Mouse (Mus musculus) adrenal gland, postnatal 4 days (tissue): Measurements from ENCODE around the gene Lamb1. TPM values are rescaled to one million over a fixed set of nuclear protein-coding genes. Genes with fewer than 3 reads are reported as not detected.
A peak's percentile ranks its signal among the peaks of the same experiment; 100 is the strongest.

ENCODE experiments used
- DNase-seq, 2 experiments: peaks; one replicate each; pipeline ENCODE4 v3.0.0; 2021 to 2022; ENCODE audit warnings: low spot score in 2 of 2, mixed read lengths in 2 of 2
- total RNA-seq, 2 experiments: library from RNA; stranded (reverse); gene quantifications; 2 replicates each; pipeline ENCODE4 v1.2.3; 2021

Lamb1 gene
- total RNA-seq, 2 experiments from 2014 or later, result 236 to 271 TPM

DNA sequence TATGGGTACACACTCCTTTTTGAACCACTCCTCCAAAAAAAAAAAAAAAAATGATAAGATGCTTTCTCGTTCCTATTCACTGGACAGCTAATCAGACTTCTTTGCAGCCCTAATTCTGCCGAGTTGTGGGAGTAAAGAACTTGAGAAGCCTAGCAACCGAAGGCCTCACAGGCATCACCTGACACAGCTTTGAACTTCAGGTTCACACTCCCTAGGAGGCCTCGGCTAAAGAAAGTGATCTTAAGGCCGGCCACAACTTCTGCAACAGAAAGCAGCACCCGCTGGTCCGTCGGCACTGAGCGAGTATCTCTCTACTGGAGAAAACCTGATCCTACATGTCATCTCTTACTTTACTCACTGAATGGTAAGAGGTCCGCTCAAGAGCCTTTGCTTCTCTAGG is 16.4 kb upstream of the Lamb1 start:
- no peak for DNase-seq

DNA sequence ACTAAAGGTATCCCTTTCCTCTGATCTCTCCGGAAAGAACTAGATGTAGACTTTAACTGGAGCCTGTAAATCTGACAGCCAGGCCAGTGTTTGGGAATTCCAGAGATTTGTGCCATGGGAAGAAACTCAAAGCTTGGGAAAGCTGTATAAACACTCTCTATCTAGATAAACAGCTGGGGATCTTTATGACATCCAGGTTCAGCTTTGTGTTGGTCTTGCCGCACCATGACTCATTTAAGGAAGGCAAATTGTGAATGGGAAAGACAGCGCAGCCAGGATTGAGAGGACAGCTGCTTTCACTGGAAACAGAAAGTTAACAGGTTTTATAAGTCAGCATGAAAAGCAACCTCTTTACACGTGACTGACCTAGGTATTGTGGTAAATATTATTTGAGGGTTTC is 12.8 kb upstream of the Lamb1 start:
- no peak for DNase-seq

DNA sequence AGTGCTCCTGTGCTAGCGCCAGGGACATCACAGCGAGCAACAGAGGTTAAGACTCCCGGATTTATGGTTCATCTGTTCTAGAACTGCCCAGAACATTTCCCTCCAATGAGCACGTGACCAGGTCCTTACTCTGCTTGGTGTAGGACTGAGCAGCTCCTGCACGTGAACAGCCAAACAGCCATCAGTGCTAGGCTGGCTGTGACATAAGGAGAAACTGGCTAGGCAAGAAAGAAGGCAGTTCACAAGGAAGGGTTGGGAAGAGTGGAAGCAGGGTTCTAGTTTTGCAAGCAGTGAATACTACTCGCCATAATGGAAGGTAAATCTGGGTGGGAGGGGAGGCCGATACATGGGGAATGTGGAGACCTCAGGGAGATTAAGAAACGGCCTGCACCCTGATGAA is 10.1 kb upstream of the Lamb1 start:
- no peak for DNase-seq

DNA sequence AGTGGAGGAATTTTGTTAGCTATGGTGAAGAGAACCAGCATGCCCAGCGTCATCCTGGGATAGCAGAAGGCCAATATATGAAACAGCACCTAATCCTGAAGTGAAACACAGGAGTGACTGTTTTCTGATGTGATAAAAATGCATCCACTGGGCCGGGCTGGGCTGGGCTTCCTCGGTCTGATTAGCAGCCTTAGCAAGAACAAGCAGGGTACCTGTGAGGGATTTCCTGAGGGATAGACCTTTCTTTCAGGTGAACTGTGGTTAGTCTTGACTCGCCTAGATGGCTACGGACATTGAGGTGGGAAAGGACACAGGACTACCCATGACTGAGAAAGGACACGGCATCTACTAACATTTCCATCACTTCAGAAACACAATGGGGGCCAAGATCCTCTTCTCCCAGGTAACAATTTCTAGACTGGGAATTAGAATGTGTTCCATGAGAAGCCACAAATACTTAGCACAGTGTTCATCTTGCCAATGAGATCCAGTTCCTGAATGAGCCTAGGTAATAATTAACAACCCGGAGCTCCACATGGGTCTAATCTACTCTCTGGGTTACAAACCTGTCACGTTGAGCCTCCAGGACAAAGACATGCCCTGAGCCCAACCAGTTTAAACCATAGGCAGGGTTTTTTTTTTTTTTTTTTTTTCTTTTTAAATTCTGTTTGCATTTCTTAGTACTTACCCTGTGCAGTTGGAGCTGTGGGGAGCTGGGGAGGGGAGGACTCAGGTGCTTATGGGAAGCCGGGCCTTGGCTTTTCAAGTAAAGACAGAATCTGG is 8.7 kb upstream of the Lamb1 start:
- DNase-seq, result no peak

DNA sequence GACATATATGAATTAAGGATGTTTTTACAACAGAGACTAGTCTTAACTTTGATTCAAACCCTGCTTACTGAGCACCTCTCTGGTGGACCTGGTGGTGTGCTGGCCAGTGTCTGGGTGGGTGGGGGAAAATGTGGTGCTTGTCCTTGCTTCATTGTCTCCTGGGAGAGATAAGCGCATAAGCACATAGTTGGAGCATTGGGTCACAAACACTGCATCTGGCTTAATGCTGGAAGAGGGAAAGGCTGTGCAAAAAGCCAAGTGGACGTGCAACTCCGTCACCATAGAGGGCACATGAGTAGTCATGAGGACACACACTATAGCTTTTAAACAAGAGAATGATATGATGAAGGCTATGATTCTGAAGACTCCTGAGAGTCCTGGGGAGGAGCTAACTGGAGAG is 3.2 kb upstream of the Lamb1 start:
- no peak for DNase-seq

DNA sequence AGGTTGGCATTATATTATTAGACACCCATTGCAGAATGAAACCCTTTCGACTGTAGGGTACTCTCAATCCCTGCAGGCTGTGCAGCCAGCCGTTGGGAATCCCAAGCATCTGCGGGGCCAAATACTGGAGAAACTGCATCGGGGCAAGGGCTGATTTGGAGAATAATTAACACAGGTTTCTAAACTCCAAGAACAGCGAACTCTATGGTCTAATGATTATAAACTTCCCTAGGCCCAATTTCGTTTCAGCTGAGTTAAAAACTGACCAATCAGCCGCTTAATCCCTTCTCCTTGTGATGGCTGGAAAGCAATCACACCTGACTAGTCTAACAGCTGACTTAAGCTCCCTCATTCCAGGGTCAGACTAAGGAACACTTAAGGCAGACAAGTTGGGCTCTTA is 1.1 kb upstream of the Lamb1 start:
- DNase-seq, result no peak

DNA sequence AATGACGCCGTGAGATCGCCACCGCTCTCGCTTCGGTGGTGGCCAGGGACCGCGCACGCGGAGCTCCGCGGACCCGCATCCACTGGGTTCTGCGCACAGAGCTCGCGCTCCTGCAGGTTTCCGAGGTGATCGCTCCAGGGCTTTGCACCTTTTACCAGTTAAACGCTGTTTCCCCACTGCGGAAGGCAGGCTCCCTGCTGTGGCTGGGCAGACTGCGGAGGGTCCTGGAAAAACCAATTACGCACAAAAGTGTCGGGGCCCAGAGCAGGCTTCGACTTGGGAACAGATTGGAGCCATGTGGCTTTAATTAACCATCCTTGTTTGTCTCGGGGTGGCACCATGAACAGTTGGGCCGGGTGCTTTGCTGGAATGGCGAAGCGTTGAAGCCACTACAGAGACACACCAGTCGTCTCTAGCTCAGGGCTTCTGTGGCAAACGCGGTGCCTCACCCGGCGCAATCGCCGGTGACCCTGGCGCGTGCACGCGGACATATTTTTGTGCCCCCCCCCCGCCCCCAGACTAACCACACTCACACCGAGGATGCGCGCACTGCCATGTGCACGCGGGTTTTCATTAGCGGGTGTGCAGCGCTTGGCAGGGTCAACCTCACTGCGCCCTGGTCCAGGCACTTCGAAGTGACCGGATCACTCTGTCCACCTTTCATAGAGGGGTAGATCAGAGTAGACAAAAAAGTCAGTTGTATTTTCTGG is 843 bp downstream of the Lamb1 start:
- DNase-seq, result no peak

DNA sequence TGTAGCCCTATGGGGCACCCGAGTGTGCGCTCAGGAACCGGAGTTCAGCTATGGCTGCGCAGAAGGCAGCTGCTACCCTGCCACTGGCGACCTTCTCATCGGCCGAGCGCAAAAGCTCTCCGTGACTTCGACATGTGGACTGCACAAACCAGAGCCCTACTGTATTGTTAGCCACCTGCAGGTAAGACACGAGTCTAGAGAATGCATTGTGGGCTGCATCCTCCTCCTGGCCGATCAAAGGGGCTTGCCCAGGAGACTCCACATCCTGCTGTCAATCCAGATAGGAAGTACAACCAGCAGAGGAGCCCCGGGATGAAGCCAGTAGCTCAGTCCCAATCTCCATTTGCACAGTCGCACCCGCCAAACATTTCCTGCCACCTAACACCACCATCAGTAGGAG is 1.7 kb downstream of the Lamb1 start:
- no peak for DNase-seq

DNA sequence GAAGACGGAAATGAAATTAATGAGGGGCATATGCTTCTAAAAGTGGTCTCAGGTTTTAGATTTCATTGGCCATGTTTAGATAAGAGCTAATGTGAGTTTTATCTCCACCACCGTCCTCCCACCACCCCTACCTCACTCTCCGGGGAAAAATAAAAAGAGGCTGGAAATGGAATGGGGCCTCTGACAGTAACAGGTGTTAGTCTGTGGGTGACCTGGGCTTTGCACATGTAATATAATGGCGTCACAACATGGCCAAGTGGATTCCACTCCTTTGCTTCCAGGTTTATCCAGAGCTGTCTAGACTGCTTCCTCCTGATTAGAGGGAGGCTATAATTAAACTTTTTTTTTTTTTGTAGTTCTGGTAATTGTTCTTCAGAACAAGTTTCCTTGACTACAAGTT is 2.3 kb downstream of the Lamb1 start:
- DNase-seq, result no peak

DNA sequence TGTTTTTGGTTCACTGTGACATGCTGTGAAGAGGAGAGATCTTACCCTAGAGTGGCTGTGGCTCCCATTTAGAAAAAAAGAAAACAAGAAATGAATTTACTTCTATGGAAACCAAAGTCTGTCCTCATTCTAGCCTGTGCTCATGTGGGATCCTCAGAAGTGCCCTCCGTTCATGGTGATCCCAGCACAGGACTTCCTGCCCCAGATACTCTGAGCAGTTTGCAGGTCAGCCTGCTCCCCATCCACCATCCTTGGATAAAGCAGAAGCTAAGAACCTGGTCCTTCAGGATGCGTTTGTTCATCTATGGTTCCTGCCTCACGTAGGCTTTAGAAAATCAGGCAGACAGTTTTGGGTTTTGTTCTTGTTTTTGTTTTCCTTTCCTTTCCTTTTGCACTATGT is 3.3 kb downstream of the Lamb1 start:
- no peak for DNase-seq

DNA sequence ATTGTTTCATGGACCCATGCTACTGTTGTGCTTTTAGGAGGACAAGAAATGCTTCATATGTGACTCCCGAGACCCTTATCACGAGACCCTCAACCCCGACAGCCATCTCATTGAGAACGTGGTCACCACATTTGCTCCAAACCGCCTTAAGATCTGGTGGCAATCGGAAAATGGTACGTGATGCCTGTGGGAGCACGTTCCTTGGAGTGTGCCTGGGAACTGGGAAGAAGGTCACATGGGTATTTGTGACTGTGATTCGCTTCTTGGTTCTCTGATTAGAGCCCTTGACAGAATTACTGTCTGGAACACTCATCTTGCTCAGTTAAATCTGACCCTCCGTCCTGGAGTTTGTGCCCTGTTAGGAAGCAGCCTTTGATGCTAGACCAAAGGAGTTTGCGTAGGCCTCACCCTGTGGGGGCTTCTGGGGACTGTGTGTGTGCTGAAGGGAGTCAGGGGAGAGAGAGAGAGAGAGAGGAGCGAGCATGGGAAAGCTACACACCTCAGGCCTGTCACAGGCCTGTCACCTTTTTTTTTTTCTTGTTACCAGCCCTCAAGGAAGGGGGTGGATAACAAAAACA is 4.1 kb downstream of the Lamb1 start:
- DNase-seq, result no peak

DNA sequence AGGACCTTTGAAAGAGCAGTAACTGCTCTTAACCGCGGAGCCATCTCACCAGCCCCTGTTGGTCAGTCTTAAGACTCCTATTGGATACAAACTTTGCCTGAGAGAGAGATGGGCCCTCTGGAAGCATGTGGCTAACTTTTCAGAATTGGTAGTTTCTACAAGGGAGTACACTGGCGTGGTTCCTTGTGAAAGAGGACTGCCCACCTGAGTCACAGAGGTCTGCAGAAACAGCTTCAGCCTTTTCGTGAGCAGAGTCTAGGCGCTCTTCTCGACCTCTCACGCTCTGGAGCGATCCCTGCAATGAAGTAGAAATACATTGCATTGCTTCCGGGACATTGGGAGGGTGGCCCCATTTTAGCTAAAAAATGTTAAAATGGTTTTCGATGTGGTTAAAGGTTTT is 5.3 kb downstream of the Lamb1 start:
- no peak for DNase-seq

DNA sequence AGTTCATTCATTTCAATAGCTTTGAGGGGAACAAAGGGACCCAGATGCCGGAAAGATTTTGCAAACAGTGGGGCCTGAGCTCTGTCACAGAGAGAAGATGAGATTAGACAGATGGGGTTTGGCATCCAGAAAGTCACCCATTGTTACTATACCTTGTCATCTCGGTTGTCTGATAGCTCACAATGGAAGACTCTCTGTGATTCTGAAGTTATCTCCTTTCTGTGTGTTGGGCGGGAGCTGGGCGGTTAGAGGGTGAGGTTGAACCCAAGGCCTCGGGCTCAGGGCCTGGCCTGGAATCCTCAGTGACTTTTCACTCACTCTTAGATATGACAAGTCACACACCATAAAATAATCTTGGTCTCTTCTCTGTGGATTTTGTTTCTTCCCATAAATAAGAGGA is 5.7 kb downstream of the Lamb1 start:
- DNase-seq, result no peak

DNA sequence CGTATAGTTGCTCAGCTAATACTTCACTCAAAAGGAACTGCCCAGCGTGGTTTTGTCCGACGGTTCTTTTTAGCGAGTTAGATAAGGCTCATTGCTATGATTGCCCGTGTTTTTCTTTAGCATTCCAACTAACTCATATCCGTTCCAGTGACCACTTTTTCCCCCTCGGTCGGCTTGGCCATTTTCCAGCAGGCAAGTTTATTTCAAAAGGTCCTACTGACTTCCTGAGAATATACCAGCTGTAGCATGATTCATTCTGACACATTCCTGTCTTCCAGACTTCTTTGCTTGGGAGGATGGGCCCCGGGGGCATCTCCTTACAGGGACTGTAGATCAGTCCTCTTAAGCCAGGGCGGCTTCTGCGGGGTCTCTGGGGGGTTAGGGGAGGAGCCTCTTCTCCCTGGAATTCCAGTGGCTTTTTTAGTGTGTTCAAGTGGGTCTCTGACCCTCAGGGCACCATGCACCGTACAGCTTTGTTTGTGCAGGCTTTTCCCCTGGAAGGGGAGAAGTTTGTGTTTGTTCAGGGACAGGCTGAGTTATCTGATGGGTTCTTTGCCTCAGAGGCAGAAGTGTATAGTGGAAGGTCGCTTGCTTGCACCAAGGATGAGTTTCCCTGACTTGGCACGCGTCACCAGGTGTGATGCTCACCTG is 6.5 kb downstream of the Lamb1 start:
- peak in 1 of 2 experiments; percentile 34 for DNase-seq

DNA sequence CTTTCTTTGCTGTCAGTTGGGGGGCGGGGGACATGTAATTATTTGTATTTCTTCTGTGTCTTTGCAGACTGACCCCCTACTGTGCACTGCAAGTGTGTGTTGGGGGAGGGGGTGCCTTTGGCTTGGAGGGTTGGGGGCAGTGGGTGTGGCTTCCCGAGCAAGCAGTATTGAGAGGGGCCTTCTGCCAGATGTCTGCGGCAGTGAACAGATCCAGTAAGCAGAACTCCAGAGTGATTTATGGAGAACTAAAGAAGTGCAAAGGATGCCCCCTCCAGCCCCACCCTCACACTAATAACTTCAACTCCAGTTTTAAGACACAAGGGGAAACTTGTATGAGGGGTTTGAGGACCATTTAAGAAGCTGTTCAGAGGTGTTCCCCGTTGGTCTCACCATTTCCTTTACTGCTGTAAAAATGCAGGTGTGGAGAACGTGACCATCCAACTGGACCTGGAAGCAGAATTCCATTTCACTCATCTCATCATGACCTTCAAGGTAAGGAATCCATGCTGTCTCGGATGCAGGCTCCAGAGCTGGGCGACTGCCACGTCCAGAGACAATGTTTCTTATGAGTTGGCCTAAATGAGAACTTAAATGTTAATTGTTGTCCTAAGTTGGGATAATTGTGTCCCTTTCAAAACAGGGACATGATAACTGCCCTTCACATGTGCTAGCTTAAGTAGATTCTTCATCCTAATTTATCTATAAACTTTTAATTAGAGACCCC is 7.1 kb downstream of the Lamb1 start:
- no peak for DNase-seq

DNA sequence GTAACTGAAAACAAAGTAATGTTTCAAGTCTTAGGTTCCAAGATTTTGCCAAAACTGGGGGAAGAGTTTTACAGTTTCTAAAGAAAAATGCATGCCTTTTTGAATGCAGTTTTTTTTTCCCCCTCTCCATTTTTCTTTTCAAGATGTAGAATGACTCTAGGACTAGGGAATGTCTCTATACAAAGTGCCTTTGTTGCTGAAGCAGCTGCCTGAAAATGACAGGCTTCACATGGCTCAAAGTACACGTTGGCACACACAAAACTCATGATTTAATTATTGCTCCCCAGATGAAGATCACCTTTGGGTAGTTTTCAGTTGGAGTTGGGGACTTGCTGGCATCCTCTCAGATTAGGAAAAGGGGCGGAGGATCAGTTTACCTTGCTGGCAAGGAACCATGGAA is 7.8 kb downstream of the Lamb1 start:
- DNase-seq, result no peak

DNA sequence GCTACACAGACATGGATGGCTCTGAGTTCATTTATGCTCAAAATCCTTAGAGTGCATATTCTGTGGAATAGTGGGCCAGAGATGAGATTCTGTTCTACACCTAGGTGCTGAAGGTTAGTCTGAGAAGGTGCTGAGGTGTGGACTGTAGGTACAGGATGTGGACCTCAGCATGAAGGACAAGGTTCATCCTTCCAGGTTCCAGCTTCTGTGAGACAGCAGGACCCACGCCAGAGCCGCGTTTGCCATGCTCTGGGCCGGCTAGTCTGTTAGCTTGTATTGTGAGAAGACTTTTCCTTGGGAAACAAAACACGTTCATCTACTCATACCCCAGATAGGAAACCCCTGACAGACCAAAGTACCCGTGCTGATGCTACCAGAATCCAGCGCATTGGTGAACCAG is 8.6 kb downstream of the Lamb1 start:
- DNase-seq, result no peak

DNA sequence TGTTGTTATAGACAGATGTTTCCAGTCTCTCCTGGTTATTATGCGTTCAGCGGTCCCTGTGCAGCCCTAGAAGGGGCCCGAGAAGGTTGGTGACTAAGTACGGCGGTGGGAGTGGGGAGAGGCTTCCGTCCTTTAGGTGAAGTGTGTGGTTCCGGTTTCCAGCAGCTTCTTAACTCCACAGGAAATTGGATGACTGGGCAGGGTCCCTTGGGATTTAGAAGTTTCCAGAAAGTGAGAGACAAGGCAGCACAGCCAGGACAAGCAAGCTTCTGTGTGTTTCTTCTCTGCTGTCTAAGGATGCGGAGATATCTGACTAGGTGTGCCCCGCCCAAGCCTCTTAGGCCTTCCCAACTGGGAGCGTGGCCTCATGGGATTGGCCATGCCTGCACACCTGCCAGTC is 10.4 kb downstream of the Lamb1 start:
- no peak for DNase-seq

DNA sequence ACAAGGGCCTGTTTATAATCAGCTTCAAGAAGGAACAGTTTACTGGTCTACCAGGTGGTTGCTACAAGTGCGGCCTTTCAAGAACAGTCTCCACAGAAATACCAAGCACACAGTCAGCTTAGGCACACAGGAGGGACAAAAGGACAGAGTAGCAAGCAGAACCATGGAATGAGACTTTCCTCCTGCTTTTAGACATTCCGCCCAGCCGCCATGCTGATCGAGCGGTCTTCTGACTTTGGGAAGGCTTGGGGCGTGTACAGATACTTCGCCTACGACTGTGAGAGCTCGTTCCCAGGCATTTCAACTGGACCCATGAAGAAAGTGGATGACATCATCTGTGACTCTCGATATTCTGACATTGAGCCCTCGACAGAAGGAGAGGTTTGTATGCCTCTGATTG is 13.2 kb downstream of the Lamb1 start:
- DNase-seq, result no peak

DNA sequence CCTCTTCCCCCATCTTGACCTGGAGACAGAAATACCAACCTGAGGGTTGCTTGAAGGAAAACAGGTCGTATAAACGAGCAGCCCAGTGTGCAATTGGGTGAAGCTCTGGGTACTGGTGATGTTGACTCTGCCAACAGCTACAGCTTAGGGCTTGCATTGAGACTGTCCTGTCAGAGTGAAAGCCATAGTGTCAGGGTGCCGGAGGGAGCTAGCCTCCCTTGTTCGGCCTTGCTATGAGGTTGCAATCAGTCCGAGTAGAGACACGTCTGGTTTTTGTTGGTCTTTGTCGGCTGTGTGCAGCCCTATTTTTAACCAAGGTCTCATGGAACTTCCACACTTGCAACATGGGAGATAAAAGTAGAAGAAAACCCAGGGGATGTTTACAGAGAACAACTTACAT is 15.3 kb downstream of the Lamb1 start:
- no peak for DNase-seq

DNA sequence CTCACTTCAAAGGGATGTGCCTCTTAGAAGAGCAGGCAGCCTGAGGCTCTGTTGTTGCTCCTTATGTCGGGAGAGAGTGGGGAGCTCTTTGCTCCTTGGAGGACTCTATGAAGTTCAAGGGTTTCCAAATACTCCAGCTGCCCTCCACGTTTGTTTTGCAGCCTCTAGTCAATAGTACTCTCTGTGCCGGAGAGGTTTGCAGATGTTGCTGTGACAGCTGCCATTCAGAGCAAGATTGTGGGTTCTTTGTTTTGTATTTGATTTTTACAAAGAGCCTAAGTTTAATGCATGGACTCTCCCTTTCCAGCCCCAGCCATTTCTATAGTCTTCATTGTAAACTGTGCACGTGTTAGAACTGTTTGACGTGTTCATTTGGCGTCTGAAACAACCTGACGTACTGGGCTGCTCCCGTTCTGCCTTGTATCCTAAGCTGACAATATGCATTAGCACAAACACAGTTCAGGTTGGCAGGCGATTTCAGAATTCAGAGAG is 16.1 kb downstream of the Lamb1 start:
- DNase-seq, result no peak
